Mouse (Mus musculus) lung, postnatal 0 days (tissue): Measurements from ENCODE around the gene Qdpr. TPM values are rescaled to one million over a fixed set of nuclear protein-coding genes. Genes with fewer than 3 reads are reported as not detected.

Experiments used
- ATAC-seq: fragments of 200-750 bp; cut with Nextera tagmentation; 2 replicates; pipeline ENCODE4 v1.8.0; 2017; ENCODE audit warnings: moderate library complexity
- DNase-seq: peaks from one replicate; pipeline ENCODE4 v3.0.0-alpha.2; 2016; ENCODE audit warnings: low spot score
- H3K27ac ChIP-seq: fragments of 300-500 bp; sonication (generic); 2 replicates; pipeline ENCODE4 v1.5.1; 2014; ENCODE audit warnings: antibody characterized with exemption, mild to moderate bottlenecking, low read length, mixed read lengths
- H3K27me3 ChIP-seq: fragments of 300-500 bp; sonication (generic); replicated peaks from 2 replicates; pipeline ENCODE4 v1.6.1; 2014; ENCODE audit warnings: low read length, mixed read lengths; ENCODE audit not compliant: insufficient read depth
- H3K36me3 ChIP-seq: fragments of 300-500 bp; sonication (generic); 2 replicates; pipeline ENCODE4 v1.6.1; 2014; ENCODE audit warnings: low read length, mixed read lengths; ENCODE audit not compliant: insufficient read depth
- H3K4me1 ChIP-seq: fragments of 300-500 bp; sonication (generic); 2 replicates; pipeline ENCODE4 v1.6.1; 2014; ENCODE audit warnings: antibody characterized with exemption, low read depth, low read length, mixed read lengths; ENCODE audit not compliant: insufficient read depth
- H3K4me2 ChIP-seq: fragments of 300-500 bp; sonication (generic); replicated peaks from 2 replicates; pipeline ENCODE4 v1.6.1; 2014; ENCODE audit warnings: low read depth, mild to moderate bottlenecking, low read length, moderate library complexity, mixed read lengths
- H3K4me3 ChIP-seq: fragments of 300-500 bp; sonication (generic); 2 replicates; pipeline ENCODE4 v1.5.1; 2014; ENCODE audit warnings: low read depth, low read length
- H3K9ac ChIP-seq: fragments of 300-500 bp; sonication (generic); replicated peaks from 2 replicates; pipeline ENCODE4 v1.6.1; 2014; ENCODE audit warnings: low read depth, mild to moderate bottlenecking
- H3K9me3 ChIP-seq: fragments of 300-500 bp; sonication (generic); 2 replicates; pipeline ENCODE4 v1.6.1; 2016; ENCODE audit warnings: low read length, mixed read lengths
- CTCF ChIP-seq: IDR thresholded peaks from 2 replicates; pipeline ENCODE4 v1.5.1; 2016; ENCODE audit warnings: antibody characterized with exemption, mild to moderate bottlenecking
- EP300 ChIP-seq: IDR thresholded peaks from 2 replicates; pipeline ENCODE4 v1.6.1; 2016; ENCODE audit warnings: antibody characterized with exemption, mild to moderate bottlenecking, control low read depth
- WGBS: fragments of 180-500 bp; shearing (Covaris S2); extraction: QIAGEN DNeasy Blood & Tissue Kit; methylation state at CpG from one replicate; pipeline ENCODE4 v1.1.7; 2014; 5-methylcytosine and 5-hydroxymethylcytosine counted together
- polyA plus RNA-seq: library from polyadenylated mRNA; unstranded; fragments of >200 nt; fragmentation: Nextera tagmentation; extraction: Ambion mirVana; gene quantifications from 2 replicates; pipeline ENCODE4 v1.2.1, GENCODE M21; 2015

The Qdpr gene
- polyA plus RNA-seq, 1 experiment from 2014 or later = 83.5 TPM

- Histone ChIP-seq H3K4me2 (no peak overlapping the region), H3K4me3 (no peak overlapping the region), H3K9me3 (no peaks in the 10 kb centered on the region), H3K27ac (no peak overlapping the region), H3K4me1 (no peaks in the 10 kb centered on the region), H3K36me3 (peaks cover 5% of the 10 kb centered on the region; the same call in 1 of the 2 replicates), H3K27me3 (no peaks in the 10 kb centered on the region), H3K9ac (no peak overlapping the region)
- 61% methylated on average over 3 of the region's 3 CpGs for WGBS
- ATAC-seq (no peak), DNase-seq (no peak)
- TF ChIP-seq EP300 = no peak
- TF ChIP-seq CTCF = no peak
Measured at GRCm38 (mm10) chr5:45441745-45442144, 8.3 kb downstream of the Qdpr start.

GRCm38 (mm10) chr5:45441124-45441523 lies 8.9 kb downstream of the Qdpr start:
- ATAC-seq = no peak
- H3K4me3 ChIP-seq = no peak overlapping the region
- 61% methylated on average over 3 of the region's 3 CpGs for WGBS
- H3K36me3 ChIP-seq = peaks cover 5% of the 10 kb centered on the region; the same call in 1 of the 2 replicates
- no peak overlapping the region for H3K27ac ChIP-seq
- no peaks in the 10 kb centered on the region for H3K4me1 ChIP-seq
- H3K4me2 ChIP-seq = no peak overlapping the region
- no peak for DNase-seq
- TF ChIP-seq CTCF (no peak), EP300 (no peak)
- H3K27me3 ChIP-seq = no peaks in the 10 kb centered on the region
- no peak overlapping the region for H3K9ac ChIP-seq
- H3K9me3 ChIP-seq = no peaks in the 10 kb centered on the region

- no peak for DNase-seq
- Histone ChIP-seq H3K4me1 (no peaks in the 10 kb centered on the region), H3K4me2 (no peak overlapping the region), H3K27ac (no peak overlapping the region), H3K9ac (no peak overlapping the region), H3K4me3 (no peak overlapping the region), H3K36me3 (peaks cover 19% of the 10 kb centered on the region; the same call in 1 of the 2 replicates), H3K27me3 (no peaks in the 10 kb centered on the region), H3K9me3 (no peaks in the 10 kb centered on the region)
- ATAC-seq = no peak
- TF ChIP-seq EP300 (no peak), CTCF (no peak)
- WGBS = 81% methylated on average over 8 of the region's 8 CpGs
Measured at GRCm38 (mm10) chr5:45438301-45438700, 11.7 kb downstream of the Qdpr start.

- H3K4me2 ChIP-seq = no peak overlapping the region
- H3K4me3 ChIP-seq = no peak overlapping the region
- ATAC-seq (no peak), DNase-seq (no peak)
- no peaks in the 10 kb centered on the region for H3K4me1 ChIP-seq
- TF ChIP-seq CTCF = no peak
- TF ChIP-seq EP300 = no peak
- no peaks in the 10 kb centered on the region for H3K9me3 ChIP-seq
- 60% methylated on average over 4 of the region's 4 CpGs for WGBS
- no peak overlapping the region for H3K9ac ChIP-seq
- no peak overlapping the region for H3K27ac ChIP-seq
- peaks cover 21% of the 10 kb centered on the region; the same call in 1 of the 2 replicates for H3K36me3 ChIP-seq
- H3K27me3 ChIP-seq = no peaks in the 10 kb centered on the region
Measured at GRCm38 (mm10) chr5:45437826-45438225, 12.2 kb downstream of the Qdpr start.

- no peaks in the 10 kb centered on the region for H3K9me3 ChIP-seq
- 90% methylated on average over 14 of the region's 14 CpGs for WGBS
- TF ChIP-seq CTCF (no peak), EP300 (no peak)
- no peak overlapping the region for H3K27ac ChIP-seq
- H3K27me3 ChIP-seq = no peaks in the 10 kb centered on the region
- H3K4me1 ChIP-seq = no peaks in the 10 kb centered on the region
- DNase-seq (no peak), ATAC-seq (no peak)
- no peak overlapping the region for H3K9ac ChIP-seq
- peaks cover 21% of the 10 kb centered on the region; the same call in 1 of the 2 replicates for H3K36me3 ChIP-seq
- H3K4me2 ChIP-seq = no peak overlapping the region
- no peak overlapping the region for H3K4me3 ChIP-seq
Measured at GRCm38 (mm10) chr5:45435967-45436950, 13.8 kb downstream of the Qdpr start.

GRCm38 (mm10) chr5:45427891-45428290 lies 22.1 kb downstream of the Qdpr start:
- H3K9ac ChIP-seq = no peak overlapping the region
- 90% methylated on average over 7 of the region's 7 CpGs for WGBS
- H3K4me3 ChIP-seq = no peak overlapping the region
- H3K4me2 ChIP-seq = no peak overlapping the region
- H3K9me3 ChIP-seq = no peaks in the 10 kb centered on the region
- no peaks in the 10 kb centered on the region for H3K27me3 ChIP-seq
- no peaks in the 10 kb centered on the region for H3K4me1 ChIP-seq
- DNase-seq (no peak), ATAC-seq (no peak)
- no peak overlapping the region for H3K27ac ChIP-seq
- no peaks in the 10 kb centered on the region for H3K36me3 ChIP-seq
- TF ChIP-seq EP300 = no peak
- TF ChIP-seq CTCF = no peak
